Mouse (Mus musculus) C3H10T1/2 (cell line): ENCODE measurements around the gene Ly9. TPM values are rescaled to one million over a fixed set of nuclear protein-coding genes. Genes with fewer than 3 reads are reported as not detected.

Experiments used
- polyA plus RNA-seq, 2 experiments: library from polyadenylated mRNA; unstranded; fragments of >200 nt; fragmentation: generic; extraction: Trizol; gene quantifications; one replicate each; pipeline ENCODE4 v1.2.1; 2012; ENCODE audit warnings: missing spikeins in 2 of 2

The Ly9 gene
- polyA plus RNA-seq, result not detected

GRCm38 (mm10) chr1:171607176-171607575 lies at the start of gene Ly9:
TSS of gene Ly9 (minus strand) at chr1:171607410.

GRCm38 (mm10) chr1:171652734-171653133 lies 45.5 kb upstream of the Ly9 start, which contains the start of gene Slamf7:
TSS of gene Slamf7 (minus strand) at chr1:171653035.

GRCm38 (mm10) chr1:171558898-171559297 lies 48.3 kb downstream of the Ly9 start, which contains the start of gene Cd244a:
TSS of gene Cd244a (plus strand) at chr1:171559193.

Other genes with a start within 250 kb of the Ly9 start
- gene Klhdc9, start 246.6 kb downstream of the Ly9 start, polyA plus RNA-seq, result under 1 TPM in 1 of 2 experiments, not detected in 1; 0.05 TPM
- under 1 TPM; 0.02 to 0.04 TPM for gene Nectin4, start 237.3 kb downstream of the Ly9 start, polyA plus RNA-seq
- gene Arhgap30, start 218.5 kb downstream of the Ly9 start, polyA plus RNA-seq, result under 1 TPM; 0.02 to 0.06 TPM
- 10 to 100 TPM; 23.4 to 86.2 TPM for gene Usf1, start 196.1 kb downstream of the Ly9 start, polyA plus RNA-seq
- gene Tstd1, start 188.5 kb downstream of the Ly9 start, polyA plus RNA-seq, result 1 to 10 TPM in 1 of 2 experiments, under 1 TPM in 1; 0.16 to 2.5 TPM
- gene F11r, start 169.9 kb downstream of the Ly9 start, polyA plus RNA-seq, result under 1 TPM in 1 of 2 experiments, not detected in 1; 0.13 TPM
- gene Alyref2, start 103.9 kb downstream of the Ly9 start, polyA plus RNA-seq, result 1 to 10 TPM in 1 of 2 experiments, under 1 TPM in 1; 0.81 to 6.3 TPM
- gene Itln1, start 72.1 kb downstream of the Ly9 start, polyA plus RNA-seq, result not detected
- gene Cd244a, start 48.2 kb downstream of the Ly9 start, polyA plus RNA-seq, result not detected
- gene Slamf7, start 45.6 kb upstream of the Ly9 start, polyA plus RNA-seq, result not detected
- under 1 TPM in 1 of 2 experiments, not detected in 1; 0.15 TPM for gene Cd48, start 74.6 kb upstream of the Ly9 start, polyA plus RNA-seq
- under 1 TPM in 1 of 2 experiments, not detected in 1; 0.04 TPM for gene Slamf1, start 159.7 kb upstream of the Ly9 start, polyA plus RNA-seq
- gene Cd84, start 232.3 kb upstream of the Ly9 start, polyA plus RNA-seq, result not detected